Mouse (Mus musculus): Measurements from ENCODE around the gene Slc11a1. TPM values are rescaled to one million over a fixed set of nuclear protein-coding genes. Genes with fewer than 3 reads are reported as not detected.

Gene Slc11a1
- 7.4 TPM for polyA plus RNA-seq (2015; fragmentation: Illumina TruSeq; extraction: RNeasy Lipid Tissue Mini Kit (QIAGEN cat#74804); ENCODE audit: insufficient read depth, low read depth, low replicate concordance)

DNA sequence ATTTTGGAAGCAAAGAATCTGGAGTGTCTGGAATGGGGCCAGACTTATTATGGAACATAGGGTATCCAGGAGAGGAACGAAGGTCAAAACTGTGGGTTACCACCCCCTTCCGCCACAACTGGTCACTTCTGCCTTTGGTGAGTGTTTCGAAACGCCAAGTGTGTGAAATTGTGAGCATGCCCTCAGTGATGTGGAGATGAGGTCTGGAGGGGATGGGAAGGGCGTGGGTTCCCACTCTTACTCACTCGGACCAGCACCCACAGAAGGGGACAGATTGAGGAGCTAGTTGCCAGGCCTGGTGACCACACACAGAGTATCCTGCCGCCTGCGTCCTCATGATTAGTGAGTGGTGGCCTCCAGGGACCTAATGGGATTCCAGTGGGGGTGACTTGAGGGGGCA, at the start of gene Slc11a1:
Slc11a1 (plus strand) TSS at position 216 of the 400 bp plus-strand sequence.

DNA sequence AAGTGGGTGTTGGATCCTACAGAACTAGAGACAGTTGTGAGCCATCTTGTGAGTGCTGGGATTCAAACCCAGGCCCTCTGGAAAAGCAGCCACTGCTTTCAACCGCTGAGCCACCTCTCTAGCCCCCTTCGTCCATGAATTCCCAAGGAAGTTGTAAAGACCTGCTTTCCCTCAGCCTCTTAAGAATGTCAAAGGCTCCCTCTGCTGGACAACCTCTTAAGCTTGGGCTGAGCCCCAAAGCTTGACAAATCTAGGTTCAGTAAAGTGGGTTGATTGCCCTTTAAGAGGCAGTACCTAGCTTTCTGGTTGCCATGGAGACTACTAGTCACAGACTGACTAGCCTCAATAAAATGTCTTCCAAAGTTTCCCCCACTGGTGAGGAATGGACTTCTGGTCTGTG, 13.2 kb upstream of the Slc11a1 start, which contains the start of gene Catip:
Catip (plus strand) TSS at position 297 of the 400 bp plus-strand sequence.

DNA sequence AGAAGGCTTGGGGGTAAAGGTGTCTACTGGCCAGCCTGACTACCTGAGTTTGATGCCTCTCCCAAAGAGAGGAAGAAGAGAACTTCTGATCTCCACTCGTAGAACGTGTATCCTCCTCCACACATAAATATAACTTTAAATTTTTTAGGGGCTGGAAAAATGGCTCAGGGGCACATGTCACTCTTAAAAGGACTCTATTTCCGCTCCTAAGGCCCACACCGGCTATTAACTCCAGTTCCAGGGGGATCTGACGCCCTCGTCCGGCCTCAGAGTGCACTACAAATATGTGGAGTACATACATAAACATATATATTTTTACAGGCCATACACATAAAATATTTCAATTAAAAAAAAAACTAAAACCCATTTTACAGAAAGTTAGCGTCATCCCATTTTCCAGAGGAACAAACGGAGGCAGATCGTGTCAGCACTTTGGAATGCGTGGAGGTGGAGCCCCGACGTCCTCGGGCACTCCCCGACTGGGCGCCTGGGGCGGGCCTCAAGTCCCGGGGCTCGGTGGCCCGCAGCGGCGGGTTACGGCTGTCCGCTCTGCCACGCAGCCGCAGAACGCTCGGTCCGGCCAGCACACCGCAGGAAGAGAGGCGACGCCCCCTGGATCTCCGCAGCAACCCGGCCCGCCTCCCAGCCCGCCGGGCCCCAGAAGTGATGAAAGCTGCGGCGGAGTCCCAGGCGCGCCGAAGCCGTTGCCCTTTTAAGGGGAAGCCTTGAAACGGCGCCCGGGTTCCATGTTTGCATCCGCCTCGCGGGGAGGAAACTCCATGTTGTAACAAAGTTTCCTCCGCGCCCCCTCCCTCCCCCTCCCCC, 16.1 kb downstream of the Slc11a1 start, which contains the start of gene Ctdsp1:
Ctdsp1 (plus strand) TSS at position 586 of the 825 bp plus-strand sequence.

DNA sequence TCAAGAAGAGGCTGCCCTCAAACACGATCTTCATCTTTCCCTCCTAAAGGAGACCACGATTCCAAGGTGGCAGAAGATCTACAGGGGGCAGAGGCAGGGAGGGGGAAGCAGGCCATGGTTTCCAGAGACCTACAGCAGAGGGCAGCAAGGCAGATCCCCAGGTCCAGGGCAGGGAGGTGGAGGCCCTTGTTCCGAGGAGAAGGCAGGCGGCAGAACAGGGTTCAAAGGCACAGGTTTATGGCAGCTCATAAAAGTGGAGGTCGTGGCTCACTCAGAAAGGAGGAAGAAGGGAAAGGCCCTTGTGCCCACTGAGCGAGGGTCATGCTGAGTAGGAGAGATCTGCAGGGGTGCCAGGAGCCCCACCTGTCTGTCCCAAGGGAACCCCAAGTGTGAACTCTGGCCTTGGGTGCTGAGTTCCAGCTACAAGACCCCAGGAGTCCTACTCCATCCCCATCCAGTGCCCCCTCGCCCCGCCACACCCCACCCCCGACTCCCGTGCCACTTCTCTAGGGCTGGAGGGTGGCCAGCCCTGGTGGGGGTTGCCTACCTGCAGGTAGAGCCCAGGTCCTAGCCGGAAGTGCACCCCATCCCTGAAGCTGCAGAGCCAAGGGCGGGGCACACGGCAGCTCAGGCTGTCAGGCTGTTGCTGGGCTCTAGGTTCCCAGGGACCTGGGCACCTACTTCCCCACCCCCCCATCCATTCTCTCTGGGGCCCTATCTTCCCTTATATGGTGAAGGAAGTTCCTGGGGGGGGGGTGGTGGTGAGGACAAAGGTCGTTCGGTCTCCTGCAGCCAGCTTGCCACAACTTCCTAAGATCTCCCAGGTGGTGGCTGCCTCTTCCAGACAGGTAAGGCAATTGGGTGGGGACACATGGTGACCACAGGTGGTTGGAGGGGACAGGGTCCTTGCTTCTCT, 33.9 kb downstream of the Slc11a1 start, which contains the start of gene Vil1:
Vil1 (plus strand) TSS at position 788 of the 916 bp plus-strand sequence.

Other genes starting within 250 kb of the Slc11a1 start
- 1.9 TPM for gene Rufy4, start 249.7 kb upstream of the Slc11a1 start, polyA plus RNA-seq (2015; fragmentation: Illumina TruSeq; extraction: RNeasy Lipid Tissue Mini Kit (QIAGEN cat#74804); ENCODE audit: insufficient read depth, low read depth, low replicate concordance)
- gene Cxcr2, start 221.2 kb upstream of the Slc11a1 start, polyA plus RNA-seq (2015; fragmentation: Illumina TruSeq; extraction: RNeasy Lipid Tissue Mini Kit (QIAGEN cat#74804); ENCODE audit: insufficient read depth, low read depth, low replicate concordance): not detected
- gene Cxcr1, start 180.6 kb upstream of the Slc11a1 start, polyA plus RNA-seq (2015; fragmentation: Illumina TruSeq; extraction: RNeasy Lipid Tissue Mini Kit (QIAGEN cat#74804); ENCODE audit: insufficient read depth, low read depth, low replicate concordance): not detected
- gene Arpc2, start 139.1 kb upstream of the Slc11a1 start, polyA plus RNA-seq (2015; fragmentation: Illumina TruSeq; extraction: RNeasy Lipid Tissue Mini Kit (QIAGEN cat#74804); ENCODE audit: insufficient read depth, low read depth, low replicate concordance): 46.6 TPM
- not detected for gene Gpbar1, start 96.6 kb upstream of the Slc11a1 start, polyA plus RNA-seq (2015; fragmentation: Illumina TruSeq; extraction: RNeasy Lipid Tissue Mini Kit (QIAGEN cat#74804); ENCODE audit: insufficient read depth, low read depth, low replicate concordance)
- 30.0 TPM for gene Aamp, start 90.5 kb upstream of the Slc11a1 start, polyA plus RNA-seq (2015; fragmentation: Illumina TruSeq; extraction: RNeasy Lipid Tissue Mini Kit (QIAGEN cat#74804); ENCODE audit: insufficient read depth, low read depth, low replicate concordance)
- 19.8 TPM for gene Pnkd, start 90.3 kb upstream of the Slc11a1 start, polyA plus RNA-seq (2015; fragmentation: Illumina TruSeq; extraction: RNeasy Lipid Tissue Mini Kit (QIAGEN cat#74804); ENCODE audit: insufficient read depth, low read depth, low replicate concordance)
- 20.6 TPM for gene Tmbim1, start 69.6 kb upstream of the Slc11a1 start, polyA plus RNA-seq (2015; fragmentation: Illumina TruSeq; extraction: RNeasy Lipid Tissue Mini Kit (QIAGEN cat#74804); ENCODE audit: insufficient read depth, low read depth, low replicate concordance)
- gene Catip, start 13.1 kb upstream of the Slc11a1 start, polyA plus RNA-seq (2015; fragmentation: Illumina TruSeq; extraction: RNeasy Lipid Tissue Mini Kit (QIAGEN cat#74804); ENCODE audit: insufficient read depth, low read depth, low replicate concordance): not detected
- gene Ctdsp1, start 16.3 kb downstream of the Slc11a1 start, polyA plus RNA-seq (2015; fragmentation: Illumina TruSeq; extraction: RNeasy Lipid Tissue Mini Kit (QIAGEN cat#74804); ENCODE audit: insufficient read depth, low read depth, low replicate concordance): 23.8 TPM
- gene Vil1, start 34.2 kb downstream of the Slc11a1 start, polyA plus RNA-seq (2015; fragmentation: Illumina TruSeq; extraction: RNeasy Lipid Tissue Mini Kit (QIAGEN cat#74804); ENCODE audit: insufficient read depth, low read depth, low replicate concordance): 4.9 TPM
- gene Cnot9, start 130.9 kb downstream of the Slc11a1 start, polyA plus RNA-seq (2015; fragmentation: Illumina TruSeq; extraction: RNeasy Lipid Tissue Mini Kit (QIAGEN cat#74804); ENCODE audit: insufficient read depth, low read depth, low replicate concordance): 3.5 TPM
- not detected for gene Plcd4, start 167.7 kb downstream of the Slc11a1 start, polyA plus RNA-seq (2015; fragmentation: Illumina TruSeq; extraction: RNeasy Lipid Tissue Mini Kit (QIAGEN cat#74804); ENCODE audit: insufficient read depth, low read depth, low replicate concordance)
- 1.4 TPM for gene Usp37, start 169.1 kb downstream of the Slc11a1 start, polyA plus RNA-seq (2015; fragmentation: Illumina TruSeq; extraction: RNeasy Lipid Tissue Mini Kit (QIAGEN cat#74804); ENCODE audit: insufficient read depth, low read depth, low replicate concordance)
- 3.1 TPM for gene Zfp142, start 213.1 kb downstream of the Slc11a1 start, polyA plus RNA-seq (2015; fragmentation: Illumina TruSeq; extraction: RNeasy Lipid Tissue Mini Kit (QIAGEN cat#74804); ENCODE audit: insufficient read depth, low read depth, low replicate concordance)
- 3.8 TPM for gene Bcs1l, start 213.1 kb downstream of the Slc11a1 start, polyA plus RNA-seq (2015; fragmentation: Illumina TruSeq; extraction: RNeasy Lipid Tissue Mini Kit (QIAGEN cat#74804); ENCODE audit: insufficient read depth, low read depth, low replicate concordance)
- gene Rnf25, start 226.2 kb downstream of the Slc11a1 start, polyA plus RNA-seq (2015; fragmentation: Illumina TruSeq; extraction: RNeasy Lipid Tissue Mini Kit (QIAGEN cat#74804); ENCODE audit: insufficient read depth, low read depth, low replicate concordance): 30.5 TPM
- 1.3 TPM for gene Stk36, start 226.2 kb downstream of the Slc11a1 start, polyA plus RNA-seq (2015; fragmentation: Illumina TruSeq; extraction: RNeasy Lipid Tissue Mini Kit (QIAGEN cat#74804); ENCODE audit: insufficient read depth, low read depth, low replicate concordance)

All from pancreas, adult 10 weeks (tissue).